Mouse (Mus musculus): Measurements from ENCODE around the gene Frem1. TPM values are rescaled to one million over a fixed set of nuclear protein-coding genes. Genes with fewer than 3 reads are reported as not detected.

Gene Frem1
- polyA plus RNA-seq, 1 experiment from 2014 or later = 11.4 TPM

GRCm38 (mm10) chr4:82953992-82954391, 98.1 kb downstream of the Frem1 start:
- no peak for ATAC-seq (replicated peaks; ENCODE audit: insufficient number of reproducible peaks, low FRiP score, low TSS enrichment)
- Histone ChIP-seq H3K27me3 (ENCODE audit: control insufficient read depth, insufficient read depth, low read length) (no peaks in the 10 kb centered on the region), H3K36me3 (ENCODE audit: control insufficient read depth, insufficient read depth, low read length) (peaks cover 3% of the 10 kb centered on the region; the same call in 1 of the 2 replicates), H3K4me1 (ENCODE audit: control insufficient read depth, insufficient read depth, low read length) (no peaks in the 10 kb centered on the region), H3K4me2 (no peak overlapping the region), H3K9me3 (replicated peaks; ENCODE audit: control insufficient read depth, low read length) (no peaks in the 10 kb centered on the region), H3K9ac (ENCODE audit: low read depth, low read length) (no peak overlapping the region), H3K4me3 (ENCODE audit: low read depth, low read length) (no peak overlapping the region), H3K27ac (ENCODE audit: low read depth, low read length) (no peak overlapping the region)
- WGBS (ENCODE audit: insufficient replicate concordance) = 62% methylated on average over 4 of the region's 4 CpGs

GRCm38 (mm10) chr4:82949511-82949910, 102.6 kb downstream of the Frem1 start:
- no peak for ATAC-seq (replicated peaks; ENCODE audit: insufficient number of reproducible peaks, low FRiP score, low TSS enrichment)
- Histone ChIP-seq H3K4me3 (ENCODE audit: low read depth, low read length) (no peak overlapping the region), H3K4me1 (ENCODE audit: control insufficient read depth, insufficient read depth, low read length) (no peaks in the 10 kb centered on the region), H3K27ac (ENCODE audit: low read depth, low read length) (no peak overlapping the region), H3K4me2 (no peak overlapping the region), H3K27me3 (ENCODE audit: control insufficient read depth, insufficient read depth, low read length) (no peaks in the 10 kb centered on the region), H3K9me3 (replicated peaks; ENCODE audit: control insufficient read depth, low read length) (no peaks in the 10 kb centered on the region), H3K36me3 (ENCODE audit: control insufficient read depth, insufficient read depth, low read length) (peaks cover 10% of the 10 kb centered on the region), H3K9ac (ENCODE audit: low read depth, low read length) (no peak overlapping the region)
- 85% methylated on average over 8 of the region's 8 CpGs for WGBS (ENCODE audit: insufficient replicate concordance)

- Histone ChIP-seq H3K36me3 (ENCODE audit: control insufficient read depth, insufficient read depth, low read length) (peaks cover 12% of the 10 kb centered on the region), H3K27ac (ENCODE audit: low read depth, low read length) (no peak overlapping the region), H3K4me3 (ENCODE audit: low read depth, low read length) (no peak overlapping the region), H3K4me2 (no peak overlapping the region), H3K4me1 (ENCODE audit: control insufficient read depth, insufficient read depth, low read length) (no peaks in the 10 kb centered on the region), H3K27me3 (ENCODE audit: control insufficient read depth, insufficient read depth, low read length) (no peaks in the 10 kb centered on the region), H3K9me3 (replicated peaks; ENCODE audit: control insufficient read depth, low read length) (no peaks in the 10 kb centered on the region), H3K9ac (ENCODE audit: low read depth, low read length) (no peak overlapping the region)
- WGBS (ENCODE audit: insufficient replicate concordance) = 87% methylated on average over 8 of the region's 8 CpGs
- no peak for ATAC-seq (replicated peaks; ENCODE audit: insufficient number of reproducible peaks, low FRiP score, low TSS enrichment)
Measured at GRCm38 (mm10) chr4:82946721-82947120, 105.4 kb downstream of the Frem1 start.

GRCm38 (mm10) chr4:82946276-82946612, 105.9 kb downstream of the Frem1 start:
- 78% methylated on average over 3 of the region's 3 CpGs for WGBS (ENCODE audit: insufficient replicate concordance)
- no peak for ATAC-seq (replicated peaks; ENCODE audit: insufficient number of reproducible peaks, low FRiP score, low TSS enrichment)
- Histone ChIP-seq H3K4me1 (ENCODE audit: control insufficient read depth, insufficient read depth, low read length) (no peaks in the 10 kb centered on the region), H3K27me3 (ENCODE audit: control insufficient read depth, insufficient read depth, low read length) (no peaks in the 10 kb centered on the region), H3K4me2 (no peak overlapping the region), H3K9me3 (replicated peaks; ENCODE audit: control insufficient read depth, low read length) (no peaks in the 10 kb centered on the region), H3K4me3 (ENCODE audit: low read depth, low read length) (no peak overlapping the region), H3K27ac (ENCODE audit: low read depth, low read length) (no peak overlapping the region), H3K9ac (ENCODE audit: low read depth, low read length) (no peak overlapping the region), H3K36me3 (ENCODE audit: control insufficient read depth, insufficient read depth, low read length) (peaks cover 12% of the 10 kb centered on the region)

GRCm38 (mm10) chr4:82945572-82946275, 106.4 kb downstream of the Frem1 start:
- no peak overlapping the region for H3K4me2 ChIP-seq
- H3K4me1 ChIP-seq (ENCODE audit: control insufficient read depth, insufficient read depth, low read length) = no peaks in the 10 kb centered on the region
- H3K9me3 ChIP-seq (replicated peaks; ENCODE audit: control insufficient read depth, low read length) = no peaks in the 10 kb centered on the region
- H3K9ac ChIP-seq (ENCODE audit: low read depth, low read length) = no peak overlapping the region
- H3K36me3 ChIP-seq (ENCODE audit: control insufficient read depth, insufficient read depth, low read length) = peaks cover 12% of the 10 kb centered on the region
- WGBS (ENCODE audit: insufficient replicate concordance) = 79% methylated on average over 9 of the region's 9 CpGs
- H3K27me3 ChIP-seq (ENCODE audit: control insufficient read depth, insufficient read depth, low read length) = no peaks in the 10 kb centered on the region
- H3K27ac ChIP-seq (ENCODE audit: low read depth, low read length) = no peak overlapping the region
- H3K4me3 ChIP-seq (ENCODE audit: low read depth, low read length) = no peak overlapping the region
- no peak for ATAC-seq (replicated peaks; ENCODE audit: insufficient number of reproducible peaks, low FRiP score, low TSS enrichment)

GRCm38 (mm10) chr4:82940680-82941079, 111.5 kb downstream of the Frem1 start:
- H3K9ac ChIP-seq (ENCODE audit: low read depth, low read length) = no peak overlapping the region
- no peaks in the 10 kb centered on the region for H3K4me1 ChIP-seq (ENCODE audit: control insufficient read depth, insufficient read depth, low read length)
- no peak overlapping the region for H3K27ac ChIP-seq (ENCODE audit: low read depth, low read length)
- H3K27me3 ChIP-seq (ENCODE audit: control insufficient read depth, insufficient read depth, low read length) = no peaks in the 10 kb centered on the region
- no peak for ATAC-seq (replicated peaks; ENCODE audit: insufficient number of reproducible peaks, low FRiP score, low TSS enrichment)
- no peak overlapping the region for H3K4me3 ChIP-seq (ENCODE audit: low read depth, low read length)
- H3K4me2 ChIP-seq = no peak overlapping the region
- H3K36me3 ChIP-seq (ENCODE audit: control insufficient read depth, insufficient read depth, low read length) = peaks cover 2% of the 10 kb centered on the region; the same call in 1 of the 2 replicates
- H3K9me3 ChIP-seq (replicated peaks; ENCODE audit: control insufficient read depth, low read length) = no peaks in the 10 kb centered on the region
- WGBS (ENCODE audit: insufficient replicate concordance) = 83% methylated on average over 5 of the region's 5 CpGs

GRCm38 (mm10) chr4:82940248-82940647, 111.9 kb downstream of the Frem1 start:
- H3K9ac ChIP-seq (ENCODE audit: low read depth, low read length) = no peak overlapping the region
- H3K4me3 ChIP-seq (ENCODE audit: low read depth, low read length) = no peak overlapping the region
- no peaks in the 10 kb centered on the region for H3K4me1 ChIP-seq (ENCODE audit: control insufficient read depth, insufficient read depth, low read length)
- no peak overlapping the region for H3K27ac ChIP-seq (ENCODE audit: low read depth, low read length)
- no peaks in the 10 kb centered on the region for H3K27me3 ChIP-seq (ENCODE audit: control insufficient read depth, insufficient read depth, low read length)
- 78% methylated on average over 13 of the region's 13 CpGs for WGBS (ENCODE audit: insufficient replicate concordance)
- H3K36me3 ChIP-seq (ENCODE audit: control insufficient read depth, insufficient read depth, low read length) = peaks cover 2% of the 10 kb centered on the region; the same call in 1 of the 2 replicates
- H3K9me3 ChIP-seq (replicated peaks; ENCODE audit: control insufficient read depth, low read length) = no peaks in the 10 kb centered on the region
- no peak overlapping the region for H3K4me2 ChIP-seq
- ATAC-seq (replicated peaks; ENCODE audit: insufficient number of reproducible peaks, low FRiP score, low TSS enrichment) = no peak

- Histone ChIP-seq H3K4me2 (no peak overlapping the region), H3K27ac (ENCODE audit: low read depth, low read length) (no peak overlapping the region), H3K36me3 (ENCODE audit: control insufficient read depth, insufficient read depth, low read length) (no peaks in the 10 kb centered on the region), H3K4me3 (ENCODE audit: low read depth, low read length) (no peak overlapping the region), H3K27me3 (ENCODE audit: control insufficient read depth, insufficient read depth, low read length) (no peaks in the 10 kb centered on the region), H3K9me3 (replicated peaks; ENCODE audit: control insufficient read depth, low read length) (no peaks in the 10 kb centered on the region), H3K4me1 (ENCODE audit: control insufficient read depth, insufficient read depth, low read length) (no peaks in the 10 kb centered on the region), H3K9ac (ENCODE audit: low read depth, low read length) (no peak overlapping the region)
- no peak for ATAC-seq (replicated peaks; ENCODE audit: insufficient number of reproducible peaks, low FRiP score, low TSS enrichment)
- 18% methylated on average over 5 of the region's 5 CpGs for WGBS (ENCODE audit: insufficient replicate concordance)
Measured at GRCm38 (mm10) chr4:82934308-82934707, 117.8 kb downstream of the Frem1 start.

- no peak overlapping the region for H3K27ac ChIP-seq (ENCODE audit: low read depth, low read length)
- H3K4me1 ChIP-seq (ENCODE audit: control insufficient read depth, insufficient read depth, low read length) = no peaks in the 10 kb centered on the region
- no peaks in the 10 kb centered on the region for H3K27me3 ChIP-seq (ENCODE audit: control insufficient read depth, insufficient read depth, low read length)
- WGBS (ENCODE audit: insufficient replicate concordance) = 18% methylated on average over 14 of the region's 14 CpGs
- H3K4me3 ChIP-seq (ENCODE audit: low read depth, low read length) = no peak overlapping the region
- H3K9ac ChIP-seq (ENCODE audit: low read depth, low read length) = no peak overlapping the region
- H3K4me2 ChIP-seq = peak overlapping the region; percentile 15
- no peaks in the 10 kb centered on the region for H3K9me3 ChIP-seq (replicated peaks; ENCODE audit: control insufficient read depth, low read length)
- no peaks in the 10 kb centered on the region for H3K36me3 ChIP-seq (ENCODE audit: control insufficient read depth, insufficient read depth, low read length)
- no peak for ATAC-seq (replicated peaks; ENCODE audit: insufficient number of reproducible peaks, low FRiP score, low TSS enrichment)
Measured at GRCm38 (mm10) chr4:82933698-82934210, 118.4 kb downstream of the Frem1 start.

Measured in heart, embryonic 11.5 days (tissue).